Mouse (Mus musculus) brain, adult 10 weeks (tissue): ENCODE measurements around the gene Atpaf1. TPM values are rescaled to one million over a fixed set of nuclear protein-coding genes. Genes with fewer than 3 reads are reported as not detected.

Experiments used
- polyA plus RNA-seq: library from polyadenylated mRNA; stranded (reverse); fragments of 350-450 nt; fragmentation: Illumina TruSeq; extraction: RNeasy Lipid Tissue Mini Kit (QIAGEN cat#74804); gene quantifications from one replicate; pipeline ENCODE4 v1.2.3, GENCODE M21; 2015; ENCODE audit warnings: low read depth, low replicate concordance

The Atpaf1 gene
- 81.5 TPM for polyA plus RNA-seq

GRCm38 (mm10) chr4:115784769-115785510 is at the start of gene Atpaf1:
Gene Atpaf1 (plus strand): TSS chr4:115784812.

GRCm38 (mm10) chr4:115737551-115738041 is 47.0 kb upstream of the Atpaf1 start, which contains the start of gene Efcab14:
Gene Efcab14 (plus strand): TSS chr4:115737744.

GRCm38 (mm10) chr4:115780918-115781317 is 3.7 kb upstream of the Atpaf1 start, which contains the start of gene Tex38:
Gene Tex38 (minus strand): TSS chr4:115781018.

GRCm38 (mm10) chr4:115827888-115828571 is 43.4 kb downstream of the Atpaf1 start, which contains the start of gene Mob3c:
Gene Mob3c (plus strand): TSS chr4:115828092.

GRCm38 (mm10) chr4:115838696-115839641 is 54.4 kb downstream of the Atpaf1 start, which contains the start of gene Mknk1:
Gene Mknk1 (plus strand): TSS chr4:115839198.

Other genes starting within 250 kb of the Atpaf1 start
- gene Cyp4a31, start 221.2 kb upstream of the Atpaf1 start, polyA plus RNA-seq = not detected
- not detected for gene Cyp4a32, start 183.8 kb upstream of the Atpaf1 start, polyA plus RNA-seq
- gene Cyp4b1, start 137.1 kb upstream of the Atpaf1 start, polyA plus RNA-seq = 1.0 TPM
- 40.5 TPM for gene Efcab14, start 47.1 kb upstream of the Atpaf1 start, polyA plus RNA-seq
- gene Tex38, start 3.8 kb upstream of the Atpaf1 start, polyA plus RNA-seq = not detected
- gene Mob3c, start 43.3 kb downstream of the Atpaf1 start, polyA plus RNA-seq = 4.1 TPM
- 33.0 TPM for gene Mknk1, start 54.4 kb downstream of the Atpaf1 start, polyA plus RNA-seq
- 0.28 TPM for gene Kncn, start 99.6 kb downstream of the Atpaf1 start, polyA plus RNA-seq
- 0.28 TPM for gene 6430628N08Rik, start 105.9 kb downstream of the Atpaf1 start, polyA plus RNA-seq
- 0.31 TPM for gene Dmbx1, start 155.1 kb downstream of the Atpaf1 start, polyA plus RNA-seq
- 71.7 TPM for gene Faah, start 233.1 kb downstream of the Atpaf1 start, polyA plus RNA-seq